ENCODE assay signal across 22 mouse cellular contexts in genomic region chr4:32209995-32210394, GRCm38 (mm10).
"Had no signal": no experiment of that assay in that cellular context is flagged by ENCODE, and none has a peak within 500 bp of the region (broad histone marks: within the 10 kb centered on the region; RNA-seq: fewer than 3 reads in every experiment).

No protein-coding gene starts in this region.

- H3K27ac ChIP-seq: kidney, postnatal 0 days; layer of hippocampus, adult 2 months; limb, embryonic 10.5 days; limb, embryonic 13.5 days; liver, embryonic 12.5 days; liver, embryonic 15.5 days; lung, embryonic 15.5 days; midbrain, embryonic 10.5 days; stomach, embryonic 15.5 days had no signal

- H3K4me1 ChIP-seq: megakaryocyte, embryonic 14.5 days; midbrain, embryonic 10.5 days had no signal

- DNase-seq: kidney, adult 2 months; kidney, postnatal 25 days; layer of hippocampus, adult 9-11 months; liver; lung, adult 18-20 months; lung, postnatal 10 days; lung, postnatal 36 days; midbrain, embryonic 14.5 days; retina, postnatal 1 day; right cerebral cortex, postnatal 25 days; spleen, adult 18-20 months; thymus, postnatal 25 days had no signal

- H3K27me3 ChIP-seq: limb, embryonic 13.5 days; liver, embryonic 12.5 days; liver, embryonic 15.5 days; lung, embryonic 15.5 days; stomach, embryonic 15.5 days had no signal

- H3K9me3 ChIP-seq: limb, embryonic 10.5 days; limb, embryonic 13.5 days; liver, embryonic 12.5 days; liver, embryonic 15.5 days; lung, embryonic 15.5 days; megakaryocyte, embryonic 14.5 days; midbrain, embryonic 10.5 days; stomach, embryonic 15.5 days had no signal

- H3K9ac ChIP-seq: limb, embryonic 13.5 days; liver, embryonic 12.5 days; liver, embryonic 15.5 days; lung, embryonic 15.5 days; stomach, embryonic 15.5 days had no signal

- H3K4me3 ChIP-seq: layer of hippocampus, adult 2 months; limb, embryonic 10.5 days; limb, embryonic 13.5 days; liver, embryonic 12.5 days; liver, embryonic 15.5 days; lung, embryonic 15.5 days; megakaryocyte, embryonic 14.5 days; midbrain, embryonic 10.5 days; stomach, embryonic 15.5 days had no signal

- H3K36me3 ChIP-seq: limb, embryonic 10.5 days; limb, embryonic 13.5 days; liver, embryonic 12.5 days; liver, embryonic 15.5 days; lung, embryonic 15.5 days; midbrain, embryonic 10.5 days; stomach, embryonic 15.5 days had no signal

- H3K4me2 ChIP-seq: limb, embryonic 13.5 days; liver, embryonic 12.5 days; liver, embryonic 15.5 days; lung, embryonic 15.5 days; stomach, embryonic 15.5 days had no signal

- ATAC-seq: liver, embryonic 12.5 days had no signal
